Mouse (Mus musculus): ENCODE measurements around the gene Lima1. TPM values are rescaled to one million over a fixed set of nuclear protein-coding genes. Genes with fewer than 3 reads are reported as not detected.
"Not testable (repeated sequence)": the region's sequence is repeated elsewhere in the genome, so short reads cannot be mapped to it uniquely, and the experiment has no call there.

Gene Lima1
- polyA plus RNA-seq, 1 experiment from 2014 or later: 43.6 TPM

DNA sequence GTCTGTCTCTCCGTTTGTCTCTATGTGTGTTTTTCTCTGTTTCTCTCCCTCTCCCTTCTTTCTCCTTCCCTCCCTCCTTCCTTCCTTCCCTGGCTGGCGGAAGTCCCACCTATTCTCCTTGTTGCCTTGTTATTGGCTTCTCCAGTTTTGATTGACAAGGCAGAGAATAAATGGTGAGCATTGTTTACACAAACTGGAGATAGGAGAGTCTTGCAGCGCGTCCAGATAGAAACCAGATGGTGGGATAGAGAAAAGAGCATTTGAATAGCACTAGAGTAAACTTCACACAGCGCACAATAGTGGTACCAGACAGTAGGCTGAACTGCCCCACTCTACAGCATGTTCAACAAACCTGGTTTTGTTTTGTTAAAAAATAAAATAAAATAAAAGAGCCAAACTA lies 43.7 kb downstream of the Lima1 start:
- H3K9ac ChIP-seq: no peak overlapping the region
- no peak overlapping the region for H3K27ac ChIP-seq
- no peak overlapping the region for H3K4me2 ChIP-seq
- 37% methylated on average over 5 of the region's 5 CpGs for WGBS
- H3K4me1 ChIP-seq: no peaks in the 10 kb centered on the region
- peak; percentile 65; the same call in 1 of the 2 replicates for ATAC-seq (ENCODE audit: borderline replicate concordance, extremely low read depth, low FRiP score, low TSS enrichment)
- H3K9me3 ChIP-seq: no peaks in the 10 kb centered on the region
- H3K4me3 ChIP-seq: no peak overlapping the region
- no peaks in the 10 kb centered on the region for H3K27me3 ChIP-seq
- H3K36me3 ChIP-seq: no peaks in the 10 kb centered on the region

GRCm38 (mm10) chr15:99828061-99828460 lies 47.2 kb downstream of the Lima1 start:
- H3K9ac ChIP-seq: no peak overlapping the region
- H3K4me3 ChIP-seq: no peak overlapping the region
- no peaks in the 10 kb centered on the region for H3K4me1 ChIP-seq
- no peaks in the 10 kb centered on the region for H3K9me3 ChIP-seq
- ATAC-seq (ENCODE audit: borderline replicate concordance, extremely low read depth, low FRiP score, low TSS enrichment): no peak
- 62% methylated on average over 2 of the region's 2 CpGs for WGBS
- no peaks in the 10 kb centered on the region for H3K27me3 ChIP-seq
- H3K4me2 ChIP-seq: no peak overlapping the region
- H3K36me3 ChIP-seq: no peaks in the 10 kb centered on the region
- no peak overlapping the region for H3K27ac ChIP-seq

DNA sequence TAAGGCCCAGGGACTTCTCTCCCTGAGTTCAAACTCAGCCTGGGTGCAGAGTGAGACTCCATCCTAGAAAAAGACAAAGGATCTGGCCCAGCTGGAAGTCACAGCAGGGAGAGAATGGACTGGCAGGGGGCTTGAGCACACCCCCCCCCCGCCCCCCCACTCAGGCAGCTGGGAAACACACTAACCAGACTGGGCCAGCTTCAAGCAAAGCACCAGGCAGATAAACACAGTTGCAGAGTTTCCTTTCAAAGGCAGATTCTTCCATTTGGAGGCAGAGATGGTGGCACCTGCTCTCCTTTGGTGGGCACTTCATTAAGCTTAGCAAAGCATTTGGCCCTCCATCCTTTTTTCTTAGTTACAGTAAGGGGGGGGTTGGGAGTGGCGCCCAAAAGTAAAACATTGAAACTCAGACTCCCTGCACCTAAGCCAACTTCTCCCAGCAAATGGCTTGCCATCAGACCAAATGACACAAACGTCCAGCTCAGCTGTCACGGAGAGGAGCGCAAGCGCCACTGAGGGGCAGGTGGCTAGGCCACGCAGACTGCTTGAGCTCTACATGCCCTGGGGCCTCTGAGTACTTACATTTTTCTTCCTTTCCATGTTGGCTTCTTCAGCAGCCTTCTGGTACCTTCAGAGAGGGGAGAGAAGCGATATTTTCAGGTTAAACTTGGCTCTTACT lies 48.9 kb downstream of the Lima1 start:
- H3K9me3 ChIP-seq: no peaks in the 10 kb centered on the region
- H3K36me3 ChIP-seq: no peaks in the 10 kb centered on the region
- no peaks in the 10 kb centered on the region for H3K4me1 ChIP-seq
- H3K4me3 ChIP-seq: no peak overlapping the region
- no peak overlapping the region for H3K4me2 ChIP-seq
- H3K9ac ChIP-seq: no peak overlapping the region
- no peak overlapping the region for H3K27ac ChIP-seq
- WGBS: 66% methylated on average over 8 of the region's 8 CpGs
- no peak for ATAC-seq (ENCODE audit: borderline replicate concordance, extremely low read depth, low FRiP score, low TSS enrichment)
- H3K27me3 ChIP-seq: no peaks in the 10 kb centered on the region

GRCm38 (mm10) chr15:99825211-99825610 lies 50.0 kb downstream of the Lima1 start:
- H3K4me2 ChIP-seq: no peak overlapping the region
- H3K27ac ChIP-seq: no peak overlapping the region
- no peak overlapping the region for H3K4me3 ChIP-seq
- ATAC-seq (ENCODE audit: borderline replicate concordance, extremely low read depth, low FRiP score, low TSS enrichment): no peak
- no peaks in the 10 kb centered on the region for H3K27me3 ChIP-seq
- WGBS: 91% methylated on average over 3 of the region's 3 CpGs
- no peaks in the 10 kb centered on the region for H3K36me3 ChIP-seq
- no peak overlapping the region for H3K9ac ChIP-seq
- H3K9me3 ChIP-seq: no peaks in the 10 kb centered on the region
- H3K4me1 ChIP-seq: peaks cover 4% of the 10 kb centered on the region; the same call in 1 of the 2 replicates

- Histone ChIP-seq H3K36me3 (no peaks in the 10 kb centered on the region), H3K4me1 (peaks cover 6% of the 10 kb centered on the region; the same call in 1 of the 2 replicates), H3K4me2 (no peak overlapping the region), H3K9ac (no peak overlapping the region), H3K27me3 (no peaks in the 10 kb centered on the region), H3K9me3 (no peaks in the 10 kb centered on the region), H3K4me3 (no peak overlapping the region), H3K27ac (no peak overlapping the region)
- WGBS: 48% methylated on average over 8 of the region's 8 CpGs
- ATAC-seq (ENCODE audit: borderline replicate concordance, extremely low read depth, low FRiP score, low TSS enrichment): no peak
Observed at GRCm38 (mm10) chr15:99823322-99823898, 51.8 kb downstream of the Lima1 start.

DNA sequence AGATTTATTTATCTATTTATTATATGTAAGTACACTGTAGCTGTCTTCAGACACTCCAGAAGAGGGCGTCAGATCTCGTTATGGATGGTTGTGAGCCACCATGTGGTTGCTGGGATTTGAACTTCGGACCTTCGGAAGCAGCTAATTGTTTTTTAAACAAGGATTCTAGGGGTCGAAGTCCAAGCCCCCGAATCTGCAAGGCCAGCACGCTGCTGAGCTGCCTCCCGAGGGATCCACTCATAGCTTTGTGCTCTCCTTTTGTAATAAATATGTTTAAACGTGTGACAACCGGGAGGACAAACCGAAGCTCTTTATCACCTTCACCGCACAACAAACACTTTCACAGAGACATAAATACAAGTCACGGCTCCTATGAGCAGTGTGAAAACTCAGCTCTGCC lies 52.8 kb downstream of the Lima1 start:
- H3K4me2 ChIP-seq; H3K9ac ChIP-seq; H3K9me3 ChIP-seq; H3K27ac ChIP-seq; H3K27me3 ChIP-seq; H3K36me3 ChIP-seq; ATAC-seq (ENCODE audit: borderline replicate concordance, extremely low read depth, low FRiP score, low TSS enrichment); H3K4me1 ChIP-seq; H3K4me3 ChIP-seq: not testable (repeated sequence)
- 81% methylated on average over 13 of the region's 13 CpGs for WGBS

DNA sequence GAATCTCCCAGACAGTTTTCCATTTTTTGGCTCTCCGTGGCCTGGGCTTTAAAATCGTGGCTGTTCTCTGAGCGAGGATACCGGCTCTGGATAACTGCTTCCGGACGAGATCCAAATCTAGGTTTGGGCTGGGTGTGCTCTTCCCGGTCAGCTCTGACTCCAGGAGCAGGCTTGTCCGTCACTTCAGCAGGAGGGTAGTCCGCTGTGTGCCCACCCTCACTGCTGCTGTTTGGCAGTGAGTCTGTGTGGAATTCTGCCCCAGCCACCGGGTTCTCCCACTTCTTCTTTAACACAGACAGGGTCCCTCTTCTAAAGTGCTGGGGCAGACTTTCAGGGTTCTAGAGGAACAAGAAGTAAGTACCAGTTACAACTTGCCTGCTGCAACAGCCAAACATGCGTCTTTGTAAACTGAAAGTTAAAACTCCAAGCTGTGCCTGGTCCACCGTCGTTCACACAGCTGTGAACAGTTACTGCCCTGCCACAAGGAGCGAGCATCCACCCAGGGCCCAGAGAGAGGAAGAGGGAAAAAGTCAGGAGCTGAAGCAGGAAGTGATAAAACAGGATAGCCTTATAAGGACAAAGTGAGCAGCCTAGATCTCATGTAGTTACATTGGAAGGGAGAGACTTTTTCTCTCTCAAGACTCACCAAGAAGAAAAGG lies 55.5 kb downstream of the Lima1 start:
- Histone ChIP-seq H3K36me3 (peaks cover 10% of the 10 kb centered on the region), H3K4me2 (peak overlapping the region; percentile 56), H3K4me1 (peaks cover 6% of the 10 kb centered on the region; the same call in 1 of the 2 replicates), H3K9ac (peak overlapping the region; percentile 53), H3K9me3 (no peaks in the 10 kb centered on the region), H3K27ac (peak overlapping the region; percentile 93), H3K4me3 (peak overlapping the region; percentile 50), H3K27me3 (no peaks in the 10 kb centered on the region)
- 36% methylated on average over 14 of the region's 14 CpGs for WGBS
- ATAC-seq (ENCODE audit: borderline replicate concordance, extremely low read depth, low FRiP score, low TSS enrichment): peak; percentile 81; the same call in 1 of the 2 replicates

- WGBS: 21% methylated on average over 6 of the region's 6 CpGs
- Histone ChIP-seq H3K36me3 (peaks cover 10% of the 10 kb centered on the region), H3K4me3 (peak overlapping the region; percentile 50), H3K27ac (peak overlapping the region; percentile 93), H3K27me3 (no peaks in the 10 kb centered on the region), H3K4me1 (peaks cover 6% of the 10 kb centered on the region; the same call in 1 of the 2 replicates), H3K9ac (peak overlapping the region; percentile 53), H3K4me2 (peak overlapping the region; percentile 56), H3K9me3 (no peaks in the 10 kb centered on the region)
- ATAC-seq (ENCODE audit: borderline replicate concordance, extremely low read depth, low FRiP score, low TSS enrichment): no peak
Observed at GRCm38 (mm10) chr15:99819109-99819440, 56.2 kb downstream of the Lima1 start.

- peak; percentile 41; the same call in 1 of the 2 replicates for ATAC-seq (ENCODE audit: borderline replicate concordance, extremely low read depth, low FRiP score, low TSS enrichment)
- no peaks in the 10 kb centered on the region for H3K9me3 ChIP-seq
- H3K36me3 ChIP-seq: peaks cover 11% of the 10 kb centered on the region
- peak overlapping the region; percentile 93 for H3K27ac ChIP-seq
- H3K4me1 ChIP-seq: peaks cover 6% of the 10 kb centered on the region; the same call in 1 of the 2 replicates
- H3K9ac ChIP-seq: peak overlapping the region; percentile 53
- 12% methylated on average over 13 of the region's 13 CpGs for WGBS
- H3K4me2 ChIP-seq: peak overlapping the region; percentile 56
- no peaks in the 10 kb centered on the region for H3K27me3 ChIP-seq
- peak overlapping the region; percentile 50 for H3K4me3 ChIP-seq
Observed at GRCm38 (mm10) chr15:99818321-99819108, 56.7 kb downstream of the Lima1 start.

DNA sequence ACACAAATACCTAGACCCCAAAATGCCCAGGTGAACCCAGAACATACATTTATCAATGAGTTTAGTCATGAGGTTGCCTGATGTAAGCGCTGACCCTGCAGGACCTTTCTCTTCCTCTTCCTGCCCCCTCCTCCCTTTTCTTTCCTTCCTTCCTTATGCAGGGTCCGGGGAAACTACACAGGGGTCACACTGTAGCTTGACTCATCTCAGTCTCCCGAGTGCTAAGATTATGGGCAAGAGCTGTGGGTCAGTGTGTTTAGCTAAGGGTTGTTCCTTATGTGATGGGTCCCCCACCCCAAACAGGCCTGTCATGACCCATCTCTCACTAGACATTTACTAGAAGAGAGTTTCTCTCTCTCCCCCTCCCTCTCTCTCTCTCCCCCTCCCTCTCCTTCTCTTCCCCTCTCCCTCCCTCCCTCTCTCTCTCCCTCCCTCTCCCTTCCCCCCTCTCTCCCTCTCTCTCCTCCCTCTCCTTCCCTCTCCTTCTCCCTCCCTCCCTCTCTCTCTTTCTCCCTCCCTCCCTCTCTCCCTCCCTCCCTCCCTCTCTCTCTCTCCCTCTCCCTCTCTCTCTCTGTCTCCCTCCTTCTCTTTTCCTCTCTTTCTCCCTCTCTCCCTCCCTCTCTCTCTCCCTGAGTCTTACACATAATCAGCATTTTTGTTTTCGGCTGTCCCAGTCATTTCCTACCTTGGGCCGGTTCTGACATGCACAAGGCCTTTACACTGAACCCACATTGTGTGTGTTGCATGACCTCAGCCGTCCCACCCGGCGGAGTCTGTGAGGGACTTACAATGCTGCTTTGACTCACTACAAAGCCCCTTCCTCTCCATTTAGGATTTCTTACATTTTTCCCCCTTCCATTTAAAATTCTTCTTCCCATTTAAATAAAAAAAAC lies 57.7 kb downstream of the Lima1 start:
- peak overlapping the region; percentile 93 for H3K27ac ChIP-seq
- H3K9ac ChIP-seq: peak overlapping the region; percentile 23; the same call in 1 of the 2 replicates
- no peaks in the 10 kb centered on the region for H3K9me3 ChIP-seq
- WGBS: 33% methylated on average over 8 of the region's 8 CpGs
- peak overlapping the region; percentile 50 for H3K4me3 ChIP-seq
- ATAC-seq (ENCODE audit: borderline replicate concordance, extremely low read depth, low FRiP score, low TSS enrichment): no peak
- H3K27me3 ChIP-seq: no peaks in the 10 kb centered on the region
- H3K4me1 ChIP-seq: peaks cover 6% of the 10 kb centered on the region; the same call in 1 of the 2 replicates
- peaks cover 14% of the 10 kb centered on the region for H3K36me3 ChIP-seq
- peak overlapping the region; percentile 56 for H3K4me2 ChIP-seq

DNA sequence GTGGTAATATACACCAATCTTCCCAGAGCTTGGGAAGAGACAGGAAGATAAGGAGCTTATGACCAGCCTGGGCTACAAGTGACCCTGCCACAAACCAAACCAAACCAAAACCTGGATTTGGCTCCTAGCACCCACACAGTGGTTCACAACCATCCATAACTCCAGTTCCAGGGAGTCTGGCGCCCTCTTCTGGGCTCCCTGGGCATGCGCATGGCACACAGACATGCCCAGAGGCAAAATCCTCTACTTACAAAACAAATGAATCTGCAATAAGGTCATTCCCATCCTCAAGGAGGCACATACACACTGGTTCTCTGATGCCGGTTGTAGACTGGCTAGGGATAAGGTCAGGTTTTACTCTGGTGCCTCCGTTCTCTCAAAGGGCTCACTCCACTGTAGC lies 59.3 kb downstream of the Lima1 start:
- Histone ChIP-seq H3K9ac (no peak overlapping the region), H3K9me3 (no peaks in the 10 kb centered on the region), H3K4me1 (peaks cover 6% of the 10 kb centered on the region; the same call in 1 of the 2 replicates), H3K4me2 (no peak overlapping the region), H3K27ac (no peak overlapping the region), H3K27me3 (no peaks in the 10 kb centered on the region), H3K36me3 (peaks cover 14% of the 10 kb centered on the region), H3K4me3 (no peak overlapping the region)
- no peak for ATAC-seq (ENCODE audit: borderline replicate concordance, extremely low read depth, low FRiP score, low TSS enrichment)
- 85% methylated on average over 4 of the region's 4 CpGs for WGBS

Measured in lung, embryonic 15.5 days (tissue).